ENCODE assay signal across 25 mouse cellular contexts in the genomic region with DNA sequence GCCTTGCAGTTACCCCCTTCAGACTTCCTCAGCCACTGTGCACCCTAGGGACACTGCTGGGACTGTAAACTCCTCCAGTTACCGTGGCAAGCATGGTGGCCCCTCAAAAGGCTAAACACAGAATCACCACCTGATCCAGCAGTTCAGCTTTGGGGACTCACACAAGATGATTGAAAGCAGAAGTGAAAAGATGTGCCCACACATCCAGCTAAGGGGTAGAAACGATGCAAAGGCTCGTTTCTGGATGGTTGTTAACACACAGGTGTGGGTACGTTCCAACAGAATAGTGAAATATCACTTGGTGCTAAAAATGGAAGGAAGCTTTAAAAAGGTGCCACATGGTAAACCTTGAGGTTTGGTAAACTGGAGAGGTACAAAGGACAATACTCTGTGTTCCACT. TPM values are rescaled to one million over a fixed set of nuclear protein-coding genes. Genes with fewer than 3 reads are reported as not detected.
"Had no signal": no experiment of that assay in that cellular context is flagged by ENCODE, and none has a peak within 500 bp of the region (broad histone marks: within the 10 kb centered on the region; RNA-seq: fewer than 3 reads in every experiment).

No protein-coding gene starts in this region.

- H3K36me3 ChIP-seq: embryonic facial prominence, embryonic 10.5 days; embryonic facial prominence, embryonic 12.5 days; embryonic facial prominence, embryonic 13.5 days; embryonic facial prominence, embryonic 15.5 days; forebrain, embryonic 10.5 days had no signal

- H3K4me2 ChIP-seq: embryonic facial prominence, embryonic 12.5 days; embryonic facial prominence, embryonic 13.5 days; embryonic facial prominence, embryonic 15.5 days; forebrain, embryonic 13.5 days had no signal

- H3K4me1 ChIP-seq: embryonic facial prominence, embryonic 12.5 days; embryonic facial prominence, embryonic 13.5 days; embryonic facial prominence, embryonic 15.5 days; forebrain, embryonic 13.5 days had no signal

- H3K27ac ChIP-seq: embryonic facial prominence, embryonic 10.5 days; embryonic facial prominence, embryonic 12.5 days; embryonic facial prominence, embryonic 13.5 days; embryonic facial prominence, embryonic 15.5 days; forebrain, embryonic 10.5 days; forebrain, embryonic 13.5 days; gastrocnemius, adult 2 months; heart, adult 2 months had no signal

- H3K4me3 ChIP-seq: embryonic facial prominence, embryonic 10.5 days; embryonic facial prominence, embryonic 12.5 days; embryonic facial prominence, embryonic 13.5 days; embryonic facial prominence, embryonic 15.5 days; erythroblast, embryonic 14.5 days; forebrain, embryonic 10.5 days; forebrain, embryonic 13.5 days; gastrocnemius, adult 2 months; heart, adult 2 months had no signal

- DNase-seq: cerebellum, adult 8-10 months; cerebellum, adult 9-10 months; cerebellum, adult 9-11 months; cerebellum, postnatal 10 days; cerebellum, postnatal 14 days; cerebellum, postnatal 25 days; cerebellum, postnatal 36 days; embryo, embryonic 11 days; forebrain, postnatal 0 days; gastrocnemius, adult 2 months; gastrocnemius, postnatal 10 days; gastrocnemius, postnatal 14 days; gastrocnemius, postnatal 25 days; gastrocnemius, postnatal 36 days; heart, adult 18-20 months; heart, adult 2 months had no signal

- H3K9ac ChIP-seq: embryonic facial prominence, embryonic 12.5 days; embryonic facial prominence, embryonic 13.5 days; embryonic facial prominence, embryonic 15.5 days; forebrain, embryonic 13.5 days; forebrain, postnatal 0 days had no signal

- H3K9me3 ChIP-seq: embryonic facial prominence, embryonic 10.5 days; embryonic facial prominence, embryonic 12.5 days; embryonic facial prominence, embryonic 13.5 days; embryonic facial prominence, embryonic 15.5 days; forebrain, embryonic 10.5 days; forebrain, embryonic 13.5 days had no signal

RNA-seq across cellular contexts. Expression of a gene that starts 32.6 kb away (rescaled TPM):
- total RNA-seq: common myeloid progenitor, adult 5-6 weeks; gastrocnemius, postnatal 10 days; gastrocnemius, postnatal 25 days; gastrocnemius, postnatal 36 days; granulocyte monocyte progenitor cell, adult 5-6 weeks; heart, adult 18-20 months had no signal
- polyA plus RNA-seq: erythroblast, embryonic 14.5 days had no signal
